Mouse (Mus musculus): ENCODE data around the gene Prss21. TPM values are rescaled to one million over a fixed set of nuclear protein-coding genes. Genes with fewer than 3 reads are reported as not detected.

Gene Prss21
- polyA plus RNA-seq, 1 experiment, result not detected

GRCm38 (mm10) chr17:23829064-23829619 is 38.7 kb upstream of the Prss21 start, which contains the start of gene Elob:
Gene Elob, minus strand, starts transcription at chr17:23829136.
- TF ChIP-seq POLR2A (IDR thresholded peaks at IDR 0.05; ENCODE audit: insufficient read depth, low read depth, low read length), result peak; percentile 31; the same call in 1 of the 2 replicates
- peak; percentile 73; the same call in 1 of the 2 replicates for TF ChIP-seq CTCF (IDR thresholded peaks at IDR 0.05; ENCODE audit: insufficient read depth, low read depth, low read length)
- Histone ChIP-seq H3K4me1 (ENCODE audit: control insufficient read depth, insufficient read depth, low read length) (peaks cover 3% of the 10 kb centered on the region), H3K27ac (ENCODE audit: insufficient read depth, low read depth, low read length) (peak within 1 kb of the TSS; percentile 98), H3K4me3 (ENCODE audit: insufficient read depth, low read depth, low read length) (peak within 1 kb of the TSS; percentile 73)
- under 1% methylated on average over 36 of the region's 42 CpGs for whole genome bisulfite sequencing

- 97% methylated on average over 1 of the region's 1 CpGs for WGBS
These were observed 36.7 kb upstream of the Prss21 start for GRCm38 (mm10) chr17:23831201-23831600.

GRCm38 (mm10) chr17:23836006-23836575 is 31.8 kb upstream of the Prss21 start, which contains the start of gene Prss33:
Gene Prss33, minus strand, starts transcription at chr17:23836056.
- Histone ChIP-seq H3K27ac (ENCODE audit: insufficient read depth, low read depth, low read length) (no peak within 1 kb of the TSS), H3K4me3 (ENCODE audit: insufficient read depth, low read depth, low read length) (no peak within 1 kb of the TSS), H3K4me1 (ENCODE audit: control insufficient read depth, insufficient read depth, low read length) (no peaks in the 10 kb centered on the region)
- TF ChIP-seq POLR2A (IDR thresholded peaks at IDR 0.05; ENCODE audit: insufficient read depth, low read depth, low read length) (no peak), CTCF (IDR thresholded peaks at IDR 0.05; ENCODE audit: insufficient read depth, low read depth, low read length) (no peak)
- WGBS, result 75% methylated on average over 8 of the region's 8 CpGs

More at GRCm38 (mm10) chr17:23831201-23831600, 36.7 kb upstream of the Prss21 start:
- Histone ChIP-seq H3K4me1 (ENCODE audit: control insufficient read depth, insufficient read depth, low read length) (peaks cover 3% of the 10 kb centered on the region), H3K4me3 (ENCODE audit: insufficient read depth, low read depth, low read length) (no peak overlapping the region), H3K27ac (ENCODE audit: insufficient read depth, low read depth, low read length) (no peak overlapping the region)
- TF ChIP-seq CTCF (IDR thresholded peaks at IDR 0.05; ENCODE audit: insufficient read depth, low read depth, low read length), result no peak
- TF ChIP-seq POLR2A (IDR thresholded peaks at IDR 0.05; ENCODE audit: insufficient read depth, low read depth, low read length), result no peak

DNA sequence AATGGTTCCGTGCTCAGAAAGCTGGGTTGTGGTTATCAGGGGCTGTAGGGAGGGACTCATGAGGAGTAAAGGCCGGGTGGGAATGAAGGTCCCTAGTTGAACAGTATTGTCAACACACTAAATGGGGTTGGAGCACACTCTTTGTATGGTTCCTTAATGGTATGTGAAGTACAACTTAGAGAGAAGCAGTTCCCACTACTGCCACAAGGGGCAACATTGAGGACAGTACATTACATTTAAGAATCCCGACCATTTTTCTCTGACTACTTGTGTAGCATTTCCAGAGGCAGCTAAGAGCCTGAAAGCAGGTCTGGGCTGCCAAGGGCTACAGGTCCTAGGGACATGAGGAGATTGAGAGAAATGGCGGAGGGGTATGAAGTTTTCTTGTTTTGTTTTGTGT is 26.7 kb upstream of the Prss21 start:
- H3K27ac ChIP-seq (ENCODE audit: insufficient read depth, low read depth, low read length), result no peak overlapping the region
- 29% methylated on average over 4 of the region's 4 CpGs for WGBS
- no peak overlapping the region for H3K4me3 ChIP-seq (ENCODE audit: insufficient read depth, low read depth, low read length)
- TF ChIP-seq CTCF (IDR thresholded peaks at IDR 0.05; ENCODE audit: insufficient read depth, low read depth, low read length) (no peak), POLR2A (IDR thresholded peaks at IDR 0.05; ENCODE audit: insufficient read depth, low read depth, low read length) (no peak)
- peaks cover 8% of the 10 kb centered on the region for H3K4me1 ChIP-seq (ENCODE audit: control insufficient read depth, insufficient read depth, low read length)

GRCm38 (mm10) chr17:23843141-23843811 is 24.6 kb upstream of the Prss21 start:
- WGBS, result 51% methylated on average over 23 of the region's 23 CpGs
- no peak overlapping the region for H3K4me3 ChIP-seq (ENCODE audit: insufficient read depth, low read depth, low read length)
- H3K4me1 ChIP-seq (ENCODE audit: control insufficient read depth, insufficient read depth, low read length), result peaks cover 8% of the 10 kb centered on the region
- no peak overlapping the region for H3K27ac ChIP-seq (ENCODE audit: insufficient read depth, low read depth, low read length)
- TF ChIP-seq CTCF (IDR thresholded peaks at IDR 0.05; ENCODE audit: insufficient read depth, low read depth, low read length) (no peak), POLR2A (IDR thresholded peaks at IDR 0.05; ENCODE audit: insufficient read depth, low read depth, low read length) (no peak)

GRCm38 (mm10) chr17:23843812-23844273 is 24.0 kb upstream of the Prss21 start, which contains the start of the genes Prss32 and Prss41:
Gene Prss32, plus strand, starts transcription at chr17:23843855.
Gene Prss41, minus strand, starts transcription at chr17:23844172.
- WGBS, result 21% methylated on average over 19 of the region's 19 CpGs
- Histone ChIP-seq H3K4me3 (ENCODE audit: insufficient read depth, low read depth, low read length) (no peak within 1 kb of the TSS), H3K27ac (ENCODE audit: insufficient read depth, low read depth, low read length) (no peak within 1 kb of the TSS), H3K4me1 (ENCODE audit: control insufficient read depth, insufficient read depth, low read length) (peaks cover 8% of the 10 kb centered on the region)
- TF ChIP-seq CTCF (IDR thresholded peaks at IDR 0.05; ENCODE audit: insufficient read depth, low read depth, low read length), result no peak; the same call in 1 of the 2 replicates
- TF ChIP-seq POLR2A (IDR thresholded peaks at IDR 0.05; ENCODE audit: insufficient read depth, low read depth, low read length), result no peak

- Histone ChIP-seq H3K4me3 (ENCODE audit: insufficient read depth, low read depth, low read length) (no peak overlapping the region), H3K4me1 (ENCODE audit: control insufficient read depth, insufficient read depth, low read length) (no peaks in the 10 kb centered on the region), H3K27ac (ENCODE audit: insufficient read depth, low read depth, low read length) (no peak overlapping the region)
- 69% methylated on average over 2 of the region's 2 CpGs for WGBS
- TF ChIP-seq POLR2A (IDR thresholded peaks at IDR 0.05; ENCODE audit: insufficient read depth, low read depth, low read length) (no peak), CTCF (IDR thresholded peaks at IDR 0.05; ENCODE audit: insufficient read depth, low read depth, low read length) (no peak)
These were observed 17.8 kb upstream of the Prss21 start for GRCm38 (mm10) chr17:23850028-23850427.

DNA sequence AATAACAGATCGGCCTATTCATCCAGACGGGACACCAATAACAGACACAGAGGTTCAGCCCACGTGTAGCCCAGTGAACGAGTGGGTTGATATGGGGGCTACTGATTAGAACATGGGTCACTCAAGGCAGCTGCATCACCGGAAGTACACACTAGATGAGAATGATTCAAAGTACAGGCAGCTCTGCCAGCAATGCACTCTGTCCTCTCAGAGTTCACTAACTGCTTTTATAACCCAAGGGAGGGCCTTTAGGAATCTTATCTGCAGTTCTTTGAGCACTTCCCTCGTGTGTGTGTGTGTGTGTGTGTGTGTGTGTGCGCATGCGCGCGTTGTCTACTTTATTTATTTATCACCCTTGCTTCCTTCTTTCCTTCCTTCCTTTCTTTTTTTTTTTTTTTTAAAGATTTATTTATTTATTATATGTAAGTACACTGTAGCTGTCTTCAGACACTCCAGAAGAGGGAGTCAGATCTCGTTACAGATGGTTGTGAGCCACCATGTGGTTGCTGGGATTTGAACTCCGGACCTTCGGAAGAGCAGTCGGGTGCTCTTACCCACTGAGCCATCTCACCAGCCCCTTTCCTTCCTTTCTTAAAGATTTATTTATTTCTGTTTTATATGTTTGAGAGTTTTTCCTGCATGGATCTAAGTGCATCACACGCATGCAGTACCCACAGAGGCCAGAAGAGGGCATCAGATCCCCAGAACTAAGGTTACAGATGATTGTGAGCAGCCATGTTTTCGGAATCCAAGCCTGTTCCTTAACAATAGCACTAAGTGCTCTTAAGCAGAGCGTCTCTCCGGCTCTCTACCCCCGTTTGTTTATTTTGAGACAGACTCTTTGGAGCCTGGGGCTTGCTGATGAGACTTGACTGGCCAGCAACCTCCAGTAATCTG is 16.8 kb upstream of the Prss21 start:
- Histone ChIP-seq H3K27ac (ENCODE audit: insufficient read depth, low read depth, low read length) (no peak overlapping the region), H3K4me3 (ENCODE audit: insufficient read depth, low read depth, low read length) (no peak overlapping the region), H3K4me1 (ENCODE audit: control insufficient read depth, insufficient read depth, low read length) (no peaks in the 10 kb centered on the region)
- 46% methylated on average over 19 of the region's 19 CpGs for WGBS
- TF ChIP-seq POLR2A (IDR thresholded peaks at IDR 0.05; ENCODE audit: insufficient read depth, low read depth, low read length) (no peak), CTCF (IDR thresholded peaks at IDR 0.05; ENCODE audit: insufficient read depth, low read depth, low read length) (no peak)

Data from olfactory bulb, adult 2 months (tissue).